Mouse (Mus musculus) spleen, postnatal 10 days (tissue): Measurements from ENCODE around the gene Dock4.

Source experiments
- DNase-seq, 2 experiments: peaks; one replicate each; pipeline ENCODE4 v3.0.0; 2021 to 2022; ENCODE audit warnings: low spot score in 2 of 2

Gene Dock4

GRCm38 (mm10) chr12:40508416-40508815, 62.7 kb downstream of the Dock4 start:
- no peak for DNase-seq

GRCm38 (mm10) chr12:40511643-40512369, 66.1 kb downstream of the Dock4 start:
- DNase-seq, result no peak

- DNase-seq, result no peak
Observed at GRCm38 (mm10) chr12:40512370-40512693, 66.6 kb downstream of the Dock4 start.

- DNase-seq, result no peak
Observed at GRCm38 (mm10) chr12:40512994-40513393, 67.2 kb downstream of the Dock4 start.

GRCm38 (mm10) chr12:40514021-40514420, 68.3 kb downstream of the Dock4 start:
- DNase-seq, result no peak

- DNase-seq, result no peak
Observed at GRCm38 (mm10) chr12:40522468-40522867, 76.7 kb downstream of the Dock4 start.

GRCm38 (mm10) chr12:40523020-40523419, 77.3 kb downstream of the Dock4 start:
- no peak for DNase-seq

GRCm38 (mm10) chr12:40525045-40525444, 79.3 kb downstream of the Dock4 start:
- no peak for DNase-seq

GRCm38 (mm10) chr12:40535655-40536618, 90.2 kb downstream of the Dock4 start:
- DNase-seq, result peak in 1 of 2 experiments; percentile 21

- no peak for DNase-seq
Observed at GRCm38 (mm10) chr12:40537826-40538225, 92.1 kb downstream of the Dock4 start.

GRCm38 (mm10) chr12:40538318-40538717, 92.6 kb downstream of the Dock4 start:
- no peak for DNase-seq

GRCm38 (mm10) chr12:40538780-40539179, 93.0 kb downstream of the Dock4 start:
- no peak for DNase-seq

GRCm38 (mm10) chr12:40544273-40544672, 98.5 kb downstream of the Dock4 start:
- no peak for DNase-seq

GRCm38 (mm10) chr12:40546827-40547226, 101.1 kb downstream of the Dock4 start:
- DNase-seq, result no peak

GRCm38 (mm10) chr12:40551317-40551716, 105.6 kb downstream of the Dock4 start:
- no peak for DNase-seq

GRCm38 (mm10) chr12:40552201-40552600, 106.4 kb downstream of the Dock4 start:
- DNase-seq, result no peak

GRCm38 (mm10) chr12:40553929-40554328, 108.2 kb downstream of the Dock4 start:
- no peak for DNase-seq

- no peak for DNase-seq
Observed at GRCm38 (mm10) chr12:40554941-40555511, 109.3 kb downstream of the Dock4 start.

GRCm38 (mm10) chr12:40558600-40558999, 112.8 kb downstream of the Dock4 start:
- no peak for DNase-seq

- DNase-seq, result peak in 1 of 2 experiments; percentile 17
Observed at GRCm38 (mm10) chr12:40559103-40559502, 113.4 kb downstream of the Dock4 start.

GRCm38 (mm10) chr12:40563703-40564102, 118.0 kb downstream of the Dock4 start:
- no peak for DNase-seq

- DNase-seq, result no peak
Observed at GRCm38 (mm10) chr12:40564261-40564660, 118.5 kb downstream of the Dock4 start.
